Mouse (Mus musculus): Measurements from ENCODE around the gene Csnk1g2. TPM values are rescaled to one million over a fixed set of nuclear protein-coding genes. Genes with fewer than 3 reads are reported as not detected.

Csnk1g2 gene
- total RNA-seq, 2 experiments from 2014 or later: 221 to 228 TPM

GRCm38 (mm10) chr10:80686617-80687016, 64.0 kb downstream of the Csnk1g2 start:
- DNase-seq (ENCODE audit: low spot score in 2 of 2): no peak
- Histone ChIP-seq H3K27ac (no peak overlapping the region), H3K4me3 (no peak overlapping the region)
- TF ChIP-seq CTCF (conservative IDR thresholded peaks at IDR 0.05): no peak

DNA sequence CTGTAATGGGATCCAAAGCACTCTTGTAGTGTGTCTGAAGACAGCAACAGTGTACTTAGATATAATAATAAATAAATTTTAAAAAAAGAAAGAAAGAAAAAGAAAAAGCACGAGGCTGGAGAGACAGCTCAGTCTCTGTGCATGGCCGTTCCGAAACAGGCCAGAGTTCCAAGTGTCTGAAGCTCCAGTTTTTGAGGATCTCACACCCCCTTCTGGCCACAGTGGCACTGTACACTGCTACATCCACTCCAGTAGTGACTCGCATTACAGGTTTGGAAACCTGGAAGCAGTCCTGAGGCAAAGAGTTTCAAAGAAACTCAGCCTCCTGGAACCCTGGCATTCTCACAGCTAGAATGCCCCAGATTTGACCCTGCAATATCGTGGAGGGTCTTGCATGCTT, 65.2 kb downstream of the Csnk1g2 start:
- peak; percentile 86 for TF ChIP-seq CTCF (conservative IDR thresholded peaks at IDR 0.05)
- H3K4me3 ChIP-seq: no peak overlapping the region
- no peak overlapping the region for H3K27ac ChIP-seq
- DNase-seq (ENCODE audit: low spot score in 2 of 2): peak in 1 of 2 experiments; percentile 56

Small RNA genes lying within 50 kb of the gene (microRNA-seq; reads per million reads assigned to microRNA genes)
- 1.3 to 3.1 reads per million in 2 experiments for gene Mir6912

Other genes with a start within 250 kb of the Csnk1g2 start
- 10 to 100 TPM; 15.5 to 17.1 TPM for gene Mex3d, start 235.2 kb upstream of the Csnk1g2 start, total RNA-seq (2021)
- gene Mbd3, start 223.3 kb upstream of the Csnk1g2 start, total RNA-seq (2021): 100 to 1,000 TPM; 147 to 149 TPM
- 100 to 1,000 TPM; 404 to 413 TPM for gene Uqcr11, start 216.0 kb upstream of the Csnk1g2 start, total RNA-seq (2021)
- 10 to 100 TPM; 27.6 to 31.6 TPM for gene Tcf3, start 189.2 kb upstream of the Csnk1g2 start, total RNA-seq (2021)
- not detected for gene Onecut3, start 128.0 kb upstream of the Csnk1g2 start, total RNA-seq (2021)
- gene Atp8b3, start 83.7 kb upstream of the Csnk1g2 start, total RNA-seq (2021): under 1 TPM; 0.12 to 0.31 TPM
- gene Rexo1, start 61.3 kb upstream of the Csnk1g2 start, total RNA-seq (2021): 10 to 100 TPM; 51.6 to 52.8 TPM
- gene Klf16, start 45.5 kb upstream of the Csnk1g2 start, total RNA-seq (2021): 10 to 100 TPM; 50.8 to 56.8 TPM
- gene Abhd17a, start 32.5 kb upstream of the Csnk1g2 start, total RNA-seq (2021): 100 to 1,000 TPM; 158 to 166 TPM
- 10 to 100 TPM; 42.9 to 43.1 TPM for gene Scamp4, start 20.0 kb upstream of the Csnk1g2 start, total RNA-seq (2021)
- gene Adat3, start 20.0 kb upstream of the Csnk1g2 start, total RNA-seq (2021): 1 to 10 TPM; 1.3 to 3.5 TPM
- gene Gm49322, start 16.8 kb upstream of the Csnk1g2 start, total RNA-seq (2021): 1 to 10 TPM; 3.0 to 4.5 TPM
- 100 to 1,000 TPM; 102 to 105 TPM for gene Btbd2, start 34.2 kb downstream of the Csnk1g2 start, total RNA-seq (2021)
- gene Mknk2, start 55.3 kb downstream of the Csnk1g2 start, total RNA-seq (2021): 10 to 100 TPM; 45.3 to 46.9 TPM
- gene Mob3a, start 79.1 kb downstream of the Csnk1g2 start, total RNA-seq (2021): 10 to 100 TPM; 10.6 to 16.5 TPM
- 10 to 100 TPM; 65.0 to 69.0 TPM for gene Izumo4, start 79.3 kb downstream of the Csnk1g2 start, total RNA-seq (2021)
- 100 to 1,000 TPM; 145 to 153 TPM for gene Ap3d1, start 119.4 kb downstream of the Csnk1g2 start, total RNA-seq (2021)
- gene Dot1l, start 132.4 kb downstream of the Csnk1g2 start, total RNA-seq (2021): 10 to 100 TPM; 52.0 to 63.6 TPM
- 10 to 100 TPM; 51.7 to 55.1 TPM for gene Sf3a2, start 175.4 kb downstream of the Csnk1g2 start, total RNA-seq (2021)
- gene Plekhj1, start 175.8 kb downstream of the Csnk1g2 start, total RNA-seq (2021): 10 to 100 TPM; 68.4 to 76.3 TPM
- 1 to 10 TPM; 2.7 to 5.3 TPM for gene Amh, start 182.4 kb downstream of the Csnk1g2 start, total RNA-seq (2021)
- gene Jsrp1, start 190.7 kb downstream of the Csnk1g2 start, total RNA-seq (2021): 1 to 10 TPM; 1.9 to 2.5 TPM
- 100 to 1,000 TPM; 478 to 493 TPM for gene Oaz1, start 203.8 kb downstream of the Csnk1g2 start, total RNA-seq (2021)
- gene Lingo3, start 221.2 kb downstream of the Csnk1g2 start, total RNA-seq (2021): 10 to 100 TPM; 49.4 to 54.3 TPM
- 10 to 100 TPM; 51.6 to 53.3 TPM for gene Lsm7, start 232.4 kb downstream of the Csnk1g2 start, total RNA-seq (2021)
- 10 to 100 TPM; 61.2 to 63.2 TPM for gene Sppl2b, start 232.4 kb downstream of the Csnk1g2 start, total RNA-seq (2021)
- under 1 TPM; 0.46 to 0.56 TPM for gene Tmprss9, start 249.0 kb downstream of the Csnk1g2 start, total RNA-seq (2021)

All from layer of hippocampus, adult 2 months (tissue).